Mouse (Mus musculus): Measurements from ENCODE around the gene Ntmt1. TPM values are rescaled to one million over a fixed set of nuclear protein-coding genes. Genes with fewer than 3 reads are reported as not detected.

Ntmt1 gene
- polyA plus RNA-seq, 1 experiment from 2014 or later: 107 TPM

- peak overlapping the region; percentile 53 for H3K9ac ChIP-seq (ENCODE audit: low read length)
- 6% methylated on average over 28 of the region's 28 CpGs for WGBS
- H3K27me3 ChIP-seq (ENCODE audit: control insufficient read depth, insufficient read depth, low read length): peaks cover 6% of the 10 kb centered on the region; the same call in 1 of the 2 replicates
- peak overlapping the region; percentile 81 for H3K4me2 ChIP-seq
- no peaks in the 10 kb centered on the region for H3K9me3 ChIP-seq (ENCODE audit: control insufficient read depth, low read length)
- peak overlapping the region; percentile 65 for H3K27ac ChIP-seq (ENCODE audit: low read depth, low read length)
- DNase-seq (ENCODE audit: low spot score, missing footprints) (no peak), ATAC-seq (ENCODE audit: low FRiP score) (no peak)
- H3K36me3 ChIP-seq (ENCODE audit: control insufficient read depth, insufficient read depth, low read length): no peaks in the 10 kb centered on the region; the same call in none of the 2 replicates
- peak overlapping the region; percentile 74 for H3K4me3 ChIP-seq (ENCODE audit: low read depth, low read length)
- H3K4me1 ChIP-seq (ENCODE audit: control insufficient read depth, insufficient read depth, low read length): peaks cover 11% of the 10 kb centered on the region
Observed at GRCm38 (mm10) chr2:30807147-30807647, 429 bp upstream of the Ntmt1 start.

DNA sequence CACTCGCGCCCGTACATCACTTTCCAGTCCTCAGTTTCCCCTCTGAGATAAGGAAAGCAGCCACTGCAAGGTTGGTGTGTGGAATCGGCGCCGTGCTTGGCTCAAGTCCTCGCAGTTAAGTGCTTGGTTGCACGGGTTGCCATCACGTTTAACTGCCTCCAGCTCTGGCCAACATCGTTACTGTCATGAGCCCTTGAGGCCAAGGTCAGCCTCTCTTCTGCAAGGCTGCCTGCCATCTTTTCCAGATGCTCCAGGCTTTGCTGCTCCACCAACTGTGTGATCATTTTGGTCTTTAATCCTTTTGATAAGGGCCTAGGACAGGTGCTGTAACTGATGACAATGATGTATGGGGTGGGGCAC is 650 bp downstream of the Ntmt1 start:
- H3K9ac ChIP-seq (ENCODE audit: low read length): peak overlapping the region; percentile 92
- H3K36me3 ChIP-seq (ENCODE audit: control insufficient read depth, insufficient read depth, low read length): peaks cover 3% of the 10 kb centered on the region
- H3K4me3 ChIP-seq (ENCODE audit: low read depth, low read length): peak overlapping the region; percentile 74
- H3K27me3 ChIP-seq (ENCODE audit: control insufficient read depth, insufficient read depth, low read length): peaks cover 3% of the 10 kb centered on the region; the same call in 1 of the 2 replicates
- no peaks in the 10 kb centered on the region for H3K9me3 ChIP-seq (ENCODE audit: control insufficient read depth, low read length)
- 8% methylated on average over 10 of the region's 10 CpGs for WGBS
- no peak for ATAC-seq (ENCODE audit: low FRiP score)
- no peak for DNase-seq (ENCODE audit: low spot score, missing footprints)
- peaks cover 11% of the 10 kb centered on the region for H3K4me1 ChIP-seq (ENCODE audit: control insufficient read depth, insufficient read depth, low read length)
- peak overlapping the region; percentile 81 for H3K4me2 ChIP-seq
- 0 out of 2 replicates have a peak overlapping the region, but pooled peaks have one; percentile 4 for H3K27ac ChIP-seq (ENCODE audit: low read depth, low read length)

GRCm38 (mm10) chr2:30809503-30809902 is 1.9 kb downstream of the Ntmt1 start:
- Histone ChIP-seq H3K4me2 (peak overlapping the region; percentile 22; the same call in 1 of the 2 replicates), H3K9me3 (ENCODE audit: control insufficient read depth, low read length) (no peaks in the 10 kb centered on the region), H3K4me3 (ENCODE audit: low read depth, low read length) (no peak overlapping the region), H3K27ac (ENCODE audit: low read depth, low read length) (no peak overlapping the region), H3K4me1 (ENCODE audit: control insufficient read depth, insufficient read depth, low read length) (peaks cover 11% of the 10 kb centered on the region), H3K27me3 (ENCODE audit: control insufficient read depth, insufficient read depth, low read length) (no peaks in the 10 kb centered on the region), H3K9ac (ENCODE audit: low read length) (0 out of 2 replicates have a peak overlapping the region, but pooled peaks have one; percentile 20), H3K36me3 (ENCODE audit: control insufficient read depth, insufficient read depth, low read length) (peaks cover 3% of the 10 kb centered on the region)
- DNase-seq (ENCODE audit: low spot score, missing footprints) (no peak), ATAC-seq (ENCODE audit: low FRiP score) (no peak)
- WGBS: 91% methylated on average over 5 of the region's 5 CpGs

GRCm38 (mm10) chr2:30810573-30810972 is 2.9 kb downstream of the Ntmt1 start:
- Histone ChIP-seq H3K9me3 (ENCODE audit: control insufficient read depth, low read length) (no peaks in the 10 kb centered on the region), H3K9ac (ENCODE audit: low read length) (no peak overlapping the region), H3K4me3 (ENCODE audit: low read depth, low read length) (no peak overlapping the region), H3K27me3 (ENCODE audit: control insufficient read depth, insufficient read depth, low read length) (no peaks in the 10 kb centered on the region), H3K4me2 (no peak overlapping the region), H3K27ac (ENCODE audit: low read depth, low read length) (no peak overlapping the region), H3K4me1 (ENCODE audit: control insufficient read depth, insufficient read depth, low read length) (peaks cover 11% of the 10 kb centered on the region), H3K36me3 (ENCODE audit: control insufficient read depth, insufficient read depth, low read length) (peaks cover 4% of the 10 kb centered on the region)
- ATAC-seq (ENCODE audit: low FRiP score): no peak
- 93% methylated on average over 7 of the region's 7 CpGs for WGBS
- DNase-seq (ENCODE audit: low spot score, missing footprints): no peak

- Histone ChIP-seq H3K4me3 (ENCODE audit: low read depth, low read length) (no peak overlapping the region), H3K36me3 (ENCODE audit: control insufficient read depth, insufficient read depth, low read length) (peaks cover 27% of the 10 kb centered on the region), H3K4me2 (no peak overlapping the region), H3K27me3 (ENCODE audit: control insufficient read depth, insufficient read depth, low read length) (no peaks in the 10 kb centered on the region), H3K4me1 (ENCODE audit: control insufficient read depth, insufficient read depth, low read length) (no peaks in the 10 kb centered on the region), H3K9ac (ENCODE audit: low read length) (no peak overlapping the region), H3K27ac (ENCODE audit: low read depth, low read length) (no peak overlapping the region), H3K9me3 (ENCODE audit: control insufficient read depth, low read length) (peaks cover 3% of the 10 kb centered on the region; the same call in 1 of the 2 replicates)
- DNase-seq (ENCODE audit: low spot score, missing footprints) (no peak), ATAC-seq (ENCODE audit: low FRiP score) (no peak)
- WGBS: 100% methylated on average over 1 of the region's 1 CpGs
Observed at GRCm38 (mm10) chr2:30816383-30816782, 8.8 kb downstream of the Ntmt1 start.

GRCm38 (mm10) chr2:30819873-30820272 is 12.2 kb downstream of the Ntmt1 start:
- no peak overlapping the region for H3K27ac ChIP-seq (ENCODE audit: low read depth, low read length)

GRCm38 (mm10) chr2:30821073-30821472 is 13.4 kb downstream of the Ntmt1 start:
- no peaks in the 10 kb centered on the region for H3K27me3 ChIP-seq (ENCODE audit: control insufficient read depth, insufficient read depth, low read length)
- no peak for ATAC-seq (ENCODE audit: low FRiP score)
- peaks cover 3% of the 10 kb centered on the region; the same call in 1 of the 2 replicates for H3K9me3 ChIP-seq (ENCODE audit: control insufficient read depth, low read length)
- no peak for DNase-seq (ENCODE audit: low spot score, missing footprints)
- no peak overlapping the region for H3K4me2 ChIP-seq
- no peak overlapping the region for H3K9ac ChIP-seq (ENCODE audit: low read length)
- no peak overlapping the region for H3K27ac ChIP-seq (ENCODE audit: low read depth, low read length)
- H3K36me3 ChIP-seq (ENCODE audit: control insufficient read depth, insufficient read depth, low read length): peaks cover 46% of the 10 kb centered on the region
- WGBS: 96% methylated on average over 3 of the region's 3 CpGs
- no peaks in the 10 kb centered on the region for H3K4me1 ChIP-seq (ENCODE audit: control insufficient read depth, insufficient read depth, low read length)
- H3K4me3 ChIP-seq (ENCODE audit: low read depth, low read length): no peak overlapping the region

More at GRCm38 (mm10) chr2:30819873-30820272, 12.2 kb downstream of the Ntmt1 start:
- Histone ChIP-seq H3K9me3 (ENCODE audit: control insufficient read depth, low read length) (peaks cover 3% of the 10 kb centered on the region; the same call in 1 of the 2 replicates), H3K27me3 (ENCODE audit: control insufficient read depth, insufficient read depth, low read length) (no peaks in the 10 kb centered on the region), H3K4me1 (ENCODE audit: control insufficient read depth, insufficient read depth, low read length) (no peaks in the 10 kb centered on the region), H3K4me2 (no peak overlapping the region), H3K4me3 (ENCODE audit: low read depth, low read length) (no peak overlapping the region), H3K36me3 (ENCODE audit: control insufficient read depth, insufficient read depth, low read length) (peaks cover 46% of the 10 kb centered on the region), H3K9ac (ENCODE audit: low read length) (no peak overlapping the region)
- WGBS: 96% methylated on average over 5 of the region's 5 CpGs
- ATAC-seq (ENCODE audit: low FRiP score) (no peak), DNase-seq (ENCODE audit: low spot score, missing footprints) (no peak)

DNA sequence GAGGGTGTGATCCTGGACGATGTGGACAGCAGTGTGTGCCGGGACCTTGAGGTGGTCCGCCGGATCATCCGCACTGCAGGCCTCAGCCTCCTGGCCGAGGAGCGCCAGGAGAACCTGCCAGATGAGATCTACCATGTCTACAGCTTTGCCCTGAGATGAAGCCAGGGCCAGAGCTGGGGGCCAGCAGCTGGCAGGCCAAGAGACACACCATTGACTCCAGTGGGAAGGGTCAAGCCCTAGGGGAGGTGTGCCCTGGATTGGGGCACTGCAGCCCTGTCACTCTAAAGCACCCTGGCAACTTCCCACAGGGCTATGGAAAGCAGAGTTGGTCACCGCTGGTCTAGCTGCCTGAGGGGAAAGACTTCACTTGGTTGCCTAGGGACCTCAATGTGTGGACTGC is 14.8 kb downstream of the Ntmt1 start:
- Histone ChIP-seq H3K4me2 (no peak overlapping the region), H3K36me3 (ENCODE audit: control insufficient read depth, insufficient read depth, low read length) (peaks cover 46% of the 10 kb centered on the region), H3K27me3 (ENCODE audit: control insufficient read depth, insufficient read depth, low read length) (no peaks in the 10 kb centered on the region), H3K9me3 (ENCODE audit: control insufficient read depth, low read length) (peaks cover 3% of the 10 kb centered on the region; the same call in 1 of the 2 replicates), H3K4me3 (ENCODE audit: low read depth, low read length) (no peak overlapping the region), H3K27ac (ENCODE audit: low read depth, low read length) (no peak overlapping the region), H3K4me1 (ENCODE audit: control insufficient read depth, insufficient read depth, low read length) (peaks cover 9% of the 10 kb centered on the region), H3K9ac (ENCODE audit: low read length) (no peak overlapping the region)
- DNase-seq (ENCODE audit: low spot score, missing footprints) (no peak), ATAC-seq (ENCODE audit: low FRiP score) (no peak)
- WGBS: 97% methylated on average over 8 of the region's 8 CpGs

DNA sequence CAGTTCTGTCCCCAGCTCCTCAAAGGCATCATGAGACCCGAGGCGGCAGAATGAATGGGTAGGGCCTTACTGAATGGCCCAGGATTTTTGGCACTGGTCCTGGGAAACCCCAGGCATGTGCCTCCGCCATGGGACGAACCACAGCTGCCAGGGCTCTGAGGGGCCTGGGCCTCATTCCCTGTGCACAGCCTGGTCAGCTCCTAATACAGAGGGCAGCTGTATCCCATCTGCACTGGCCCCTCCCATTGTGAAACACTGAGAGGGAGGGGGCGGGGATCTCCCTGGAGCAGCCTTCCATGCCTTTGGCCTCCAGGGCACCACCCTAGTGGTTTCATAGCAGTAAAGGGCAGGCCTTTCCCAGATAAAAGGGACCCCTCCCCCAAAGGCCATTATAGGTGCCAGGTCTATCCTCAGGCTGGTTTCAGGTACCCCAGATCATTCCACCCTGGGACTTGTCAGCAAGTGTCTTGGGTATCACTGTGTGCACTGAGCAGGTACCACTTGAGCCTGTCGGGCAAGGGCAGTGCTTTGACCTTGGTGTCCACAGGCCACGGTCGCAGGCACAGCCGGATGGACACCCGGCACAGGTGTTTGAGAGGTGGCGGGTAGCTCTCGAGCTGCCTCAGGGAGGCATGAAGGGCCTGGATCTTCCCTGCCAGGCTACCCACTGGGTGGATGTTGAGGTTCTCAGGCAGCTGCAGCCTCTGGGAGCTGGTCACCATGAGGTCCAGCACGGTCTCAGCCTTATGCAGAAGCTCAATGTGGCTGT is 15.9 kb downstream of the Ntmt1 start:
- ATAC-seq (ENCODE audit: low FRiP score): no peak
- H3K27me3 ChIP-seq (ENCODE audit: control insufficient read depth, insufficient read depth, low read length): no peaks in the 10 kb centered on the region
- no peak for DNase-seq (ENCODE audit: low spot score, missing footprints)
- no peak overlapping the region for H3K9ac ChIP-seq (ENCODE audit: low read length)
- H3K4me1 ChIP-seq (ENCODE audit: control insufficient read depth, insufficient read depth, low read length): peaks cover 9% of the 10 kb centered on the region
- no peak overlapping the region for H3K27ac ChIP-seq (ENCODE audit: low read depth, low read length)
- no peak overlapping the region for H3K4me3 ChIP-seq (ENCODE audit: low read depth, low read length)
- 79% methylated on average over 13 of the region's 13 CpGs for WGBS
- H3K9me3 ChIP-seq (ENCODE audit: control insufficient read depth, low read length): peaks cover 3% of the 10 kb centered on the region; the same call in 1 of the 2 replicates
- H3K4me2 ChIP-seq: no peak overlapping the region
- H3K36me3 ChIP-seq (ENCODE audit: control insufficient read depth, insufficient read depth, low read length): peaks cover 46% of the 10 kb centered on the region
